Mouse (Mus musculus): ENCODE data around the gene Pomgnt1. TPM values are rescaled to one million over a fixed set of nuclear protein-coding genes. Genes with fewer than 3 reads are reported as not detected.
A peak's percentile ranks its signal among the peaks of the same experiment; 100 is the strongest.

Gene Pomgnt1
- 62.6 and 63.7 TPM in 2 replicates for polyA plus RNA-seq (2015; fragmentation: Nextera tagmentation; extraction: Ambion mirVana)

- no peaks in the 10 kb centered on the region for H3K27me3 ChIP-seq
- H3K4me2 ChIP-seq: peak within 1 kb of the TSS; percentile 70
- H3K4me1 ChIP-seq (replicated peaks): peaks cover 20% of the 10 kb centered on the region
- peak within 1 kb of the TSS; percentile 63 for H3K27ac ChIP-seq
- 7% methylated on average over 24 of the region's 24 CpGs for WGBS
- no peaks in the 10 kb centered on the region for H3K36me3 ChIP-seq
- H3K9ac ChIP-seq: peak within 1 kb of the TSS; percentile 74
- peak within 1 kb of the TSS; percentile 54 for H3K4me3 ChIP-seq
- ATAC-seq (ENCODE audit: low FRiP score): peak; percentile 98
- no peaks in the 10 kb centered on the region for H3K9me3 ChIP-seq
Measured at GRCm38 (mm10) chr4:116123602-116124519, at the start of gene Pomgnt1, which contains the start of gene Rad54l. Gene Pomgnt1, plus strand, starts transcription at chr4:116123840. Gene Rad54l, minus strand, starts transcription at chr4:116123690.

- 2% methylated on average over 8 of the region's 8 CpGs for WGBS
- H3K4me2 ChIP-seq: peak overlapping the region; percentile 71
- no peak for ATAC-seq (ENCODE audit: low FRiP score)
- H3K4me1 ChIP-seq (replicated peaks): peaks cover 39% of the 10 kb centered on the region
- peak overlapping the region; percentile 99 for H3K9ac ChIP-seq
- H3K9me3 ChIP-seq: no peaks in the 10 kb centered on the region
- peaks cover 13% of the 10 kb centered on the region for H3K36me3 ChIP-seq
- no peaks in the 10 kb centered on the region for H3K27me3 ChIP-seq
- peak overlapping the region; percentile 100 for H3K4me3 ChIP-seq
- peak overlapping the region; percentile 96; the same call in 1 of the 2 replicates for H3K27ac ChIP-seq
Measured at GRCm38 (mm10) chr4:116074145-116074675, 49.4 kb upstream of the Pomgnt1 start.

GRCm38 (mm10) chr4:116074861-116075620 lies 48.6 kb upstream of the Pomgnt1 start, which contains the start of the genes Uqcrh and Lrrc41:
Gene Uqcrh, minus strand, starts transcription at chr4:116075071.
Gene Lrrc41, plus strand, starts transcription at chr4:116075269.
- ATAC-seq (ENCODE audit: low FRiP score): peak; percentile 94
- under 1% methylated on average over 55 of the region's 55 CpGs for WGBS
- peak within 1 kb of the TSS; percentile 99 for H3K9ac ChIP-seq
- no peaks in the 10 kb centered on the region for H3K9me3 ChIP-seq
- H3K36me3 ChIP-seq: peaks cover 10% of the 10 kb centered on the region
- no peaks in the 10 kb centered on the region for H3K27me3 ChIP-seq
- peak within 1 kb of the TSS; percentile 100 for H3K4me3 ChIP-seq
- H3K4me1 ChIP-seq (replicated peaks): peaks cover 39% of the 10 kb centered on the region
- peak within 1 kb of the TSS; percentile 94 for H3K4me2 ChIP-seq
- peak within 1 kb of the TSS; percentile 96 for H3K27ac ChIP-seq

GRCm38 (mm10) chr4:116075631-116076368 lies 47.8 kb upstream of the Pomgnt1 start:
- Histone ChIP-seq H3K4me1 (replicated peaks) (peaks cover 39% of the 10 kb centered on the region), H3K27me3 (no peaks in the 10 kb centered on the region), H3K9me3 (no peaks in the 10 kb centered on the region), H3K9ac (peak overlapping the region; percentile 99), H3K4me3 (peak overlapping the region; percentile 100), H3K4me2 (peak overlapping the region; percentile 94), H3K36me3 (peaks cover 13% of the 10 kb centered on the region), H3K27ac (peak overlapping the region; percentile 96)
- under 1% methylated on average over 76 of the region's 77 CpGs for WGBS
- peak; percentile 75 for ATAC-seq (ENCODE audit: low FRiP score)

GRCm38 (mm10) chr4:116076369-116077231 lies 47.0 kb upstream of the Pomgnt1 start:
- peaks cover 39% of the 10 kb centered on the region for H3K4me1 ChIP-seq (replicated peaks)
- no peaks in the 10 kb centered on the region for H3K9me3 ChIP-seq
- H3K27ac ChIP-seq: peak overlapping the region; percentile 96
- peak overlapping the region; percentile 94 for H3K4me2 ChIP-seq
- H3K9ac ChIP-seq: peak overlapping the region; percentile 99
- ATAC-seq (ENCODE audit: low FRiP score): peak; percentile 12
- peaks cover 21% of the 10 kb centered on the region for H3K36me3 ChIP-seq
- H3K4me3 ChIP-seq: peak overlapping the region; percentile 100
- no peaks in the 10 kb centered on the region for H3K27me3 ChIP-seq
- 4% methylated on average over 37 of the region's 37 CpGs for WGBS

GRCm38 (mm10) chr4:116077240-116078095 lies 46.2 kb upstream of the Pomgnt1 start:
- no peak for ATAC-seq (ENCODE audit: low FRiP score)
- H3K4me1 ChIP-seq (replicated peaks): peaks cover 34% of the 10 kb centered on the region
- peak overlapping the region; percentile 100 for H3K4me3 ChIP-seq
- H3K9ac ChIP-seq: peak overlapping the region; percentile 99
- H3K36me3 ChIP-seq: peaks cover 29% of the 10 kb centered on the region
- H3K27ac ChIP-seq: peak overlapping the region; percentile 96
- WGBS: 71% methylated on average over 3 of the region's 3 CpGs
- no peaks in the 10 kb centered on the region for H3K27me3 ChIP-seq
- H3K9me3 ChIP-seq: no peaks in the 10 kb centered on the region
- peak overlapping the region; percentile 94 for H3K4me2 ChIP-seq

- no peaks in the 10 kb centered on the region for H3K9me3 ChIP-seq
- H3K4me1 ChIP-seq (replicated peaks): no peaks in the 10 kb centered on the region
- no peak for ATAC-seq (ENCODE audit: low FRiP score)
- WGBS: 90% methylated on average over 23 of the region's 23 CpGs
- no peak overlapping the region for H3K4me3 ChIP-seq
- no peak overlapping the region for H3K9ac ChIP-seq
- no peak overlapping the region for H3K4me2 ChIP-seq
- peaks cover 87% of the 10 kb centered on the region for H3K36me3 ChIP-seq
- H3K27me3 ChIP-seq: no peaks in the 10 kb centered on the region
- H3K27ac ChIP-seq: no peak overlapping the region
Measured at GRCm38 (mm10) chr4:116088510-116089249, 35.0 kb upstream of the Pomgnt1 start.

GRCm38 (mm10) chr4:116096291-116096690 lies 27.3 kb upstream of the Pomgnt1 start:
- no peaks in the 10 kb centered on the region for H3K9me3 ChIP-seq
- 89% methylated on average over 10 of the region's 10 CpGs for WGBS
- peaks cover 94% of the 10 kb centered on the region for H3K36me3 ChIP-seq
- no peak overlapping the region for H3K27ac ChIP-seq
- no peak overlapping the region for H3K9ac ChIP-seq
- H3K27me3 ChIP-seq: no peaks in the 10 kb centered on the region
- H3K4me1 ChIP-seq (replicated peaks): no peaks in the 10 kb centered on the region
- no peak for ATAC-seq (ENCODE audit: low FRiP score)
- no peak overlapping the region for H3K4me3 ChIP-seq
- no peak overlapping the region for H3K4me2 ChIP-seq

GRCm38 (mm10) chr4:116097211-116097610 lies 26.4 kb upstream of the Pomgnt1 start:
- 92% methylated on average over 8 of the region's 8 CpGs for WGBS
- Histone ChIP-seq H3K27me3 (no peaks in the 10 kb centered on the region), H3K4me2 (no peak overlapping the region), H3K36me3 (peaks cover 85% of the 10 kb centered on the region), H3K4me3 (no peak overlapping the region), H3K9ac (no peak overlapping the region), H3K4me1 (replicated peaks) (no peaks in the 10 kb centered on the region), H3K27ac (no peak overlapping the region), H3K9me3 (no peaks in the 10 kb centered on the region)
- ATAC-seq (ENCODE audit: low FRiP score): no peak

GRCm38 (mm10) chr4:116100959-116101358 lies 22.7 kb upstream of the Pomgnt1 start:
- Histone ChIP-seq H3K36me3 (peaks cover 54% of the 10 kb centered on the region), H3K27me3 (no peaks in the 10 kb centered on the region), H3K4me2 (no peak overlapping the region), H3K27ac (no peak overlapping the region), H3K4me1 (replicated peaks) (no peaks in the 10 kb centered on the region), H3K4me3 (no peak overlapping the region), H3K9ac (no peak overlapping the region), H3K9me3 (no peaks in the 10 kb centered on the region)
- no peak for ATAC-seq (ENCODE audit: low FRiP score)
- 86% methylated on average over 7 of the region's 7 CpGs for WGBS
